23 mouse cellular contexts compared by ENCODE assay signal in genomic region chr10:58221571-58221970, GRCm38 (mm10). TPM values are rescaled to one million over a fixed set of nuclear protein-coding genes. Genes with fewer than 3 reads are reported as not detected.
A peak's percentile ranks its signal among the peaks of the same experiment; 100 is the strongest.
DNase-seq lines count a peak whose midpoint lies in the region; TF ChIP-seq lines count a peak whose summit lies in the region.
"Not testable (repeated sequence)": the region's sequence is repeated elsewhere in the genome, so short reads cannot be mapped to it uniquely, and the experiment has no call there.
"Had no signal": no experiment of that assay in that cellular context is flagged by ENCODE, and none has a peak within 500 bp of the region (broad histone marks: within the 10 kb centered on the region; RNA-seq: fewer than 3 reads in every experiment).

No protein-coding gene starts in this region.

- TF ChIP-seq POLR2A in kidney, adult 2 months (IDR thresholded peaks at IDR 0.05; ENCODE audit: low read depth, low read length) = not testable (repeated sequence)

- TF ChIP-seq CTCF in kidney, adult 2 months (conservative IDR thresholded peaks at IDR 0.05; ENCODE audit: insufficient read depth, insufficient read length, low read depth, low read length) = not testable (repeated sequence)

- H3K4me3 ChIP-seq in kidney, adult 2 months (ENCODE audit: insufficient read depth, low read depth, low read length) = not testable (repeated sequence)

- not testable (repeated sequence) for H3K36me3 ChIP-seq in kidney, adult 2 months (ENCODE audit: control insufficient read depth, insufficient read depth, low read length)

- 94% methylated on average over 2 of the region's 2 CpGs for WGBS in kidney, adult 2 months

- DNase-seq in B cell, adult 2 months = peak; percentile 19 to 35
- DNase-seq in cerebellum, adult 11-12 months = peak; percentile 26
- peak; percentile 97 for DNase-seq in heart, adult 11 months
- DNase-seq in kidney, adult 2 months = peak; percentile 64
- DNase-seq in spleen, adult 12 weeks (ENCODE audit: low spot score) = peak; percentile 12
- DNase-seq in testis, postnatal 10 days (ENCODE audit: low spot score) = peak; percentile 55

- not testable (repeated sequence) for H3K27ac ChIP-seq in kidney, adult 2 months (ENCODE audit: insufficient read depth, low read depth, low read length)

- H3K4me1 ChIP-seq in kidney, adult 2 months (ENCODE audit: control insufficient read depth, insufficient read depth, low read length) = not testable (repeated sequence)

- H3K27me3 ChIP-seq in kidney, adult 2 months (replicated peaks; ENCODE audit: control insufficient read depth, insufficient read depth, low read length) = not testable (repeated sequence)

RNA-seq across cellular contexts. Expression of gene AW822073, which starts 3.2 kb away (rescaled TPM):
- polyA plus RNA-seq in kidney, adult 2 months (2012; rRNA removed) = not detected in 2 replicates
- polyA plus RNA-seq: brain, embryonic 14.5 days; embryonic facial prominence, embryonic 12.5 days; embryonic facial prominence, embryonic 15.5 days; forebrain, embryonic 11.5 days; forebrain, embryonic 14.5 days; forebrain, postnatal 0 days; G1E; gonadal fat pad, adult 2 months; heart, adult 2 months; heart, embryonic 10.5 days; heart, embryonic 13.5 days; heart, embryonic 16.5 days; hindbrain, embryonic 10.5 days; hindbrain, embryonic 13.5 days; hindbrain, embryonic 16.5 days; intestine, embryonic 15.5 days; Patski had no signal

RNA-seq across cellular contexts. Expression of gene Duxf3, which starts 10.9 kb away (rescaled TPM):
- polyA plus RNA-seq in kidney, adult 2 months (2012; rRNA removed) = not detected in 2 replicates
- polyA plus RNA-seq: brain, embryonic 14.5 days; embryonic facial prominence, embryonic 12.5 days; embryonic facial prominence, embryonic 15.5 days; forebrain, embryonic 11.5 days; forebrain, embryonic 14.5 days; forebrain, postnatal 0 days; G1E; gonadal fat pad, adult 2 months; heart, adult 2 months; heart, embryonic 10.5 days; heart, embryonic 13.5 days; hindbrain, embryonic 10.5 days; hindbrain, embryonic 13.5 days; hindbrain, embryonic 16.5 days; intestine, embryonic 15.5 days; Patski had no signal

RNA-seq across cellular contexts. Expression of gene Gm4981, which starts 14.9 kb away (rescaled TPM):
- polyA plus RNA-seq in kidney, adult 2 months (2012; rRNA removed) = not detected in 2 replicates
- polyA plus RNA-seq: brain, embryonic 14.5 days; embryonic facial prominence, embryonic 12.5 days; embryonic facial prominence, embryonic 15.5 days; forebrain, embryonic 11.5 days; forebrain, embryonic 14.5 days; forebrain, postnatal 0 days; G1E; gonadal fat pad, adult 2 months; heart, adult 2 months; heart, embryonic 13.5 days; heart, embryonic 16.5 days; hindbrain, embryonic 10.5 days; hindbrain, embryonic 13.5 days; hindbrain, embryonic 16.5 days; intestine, embryonic 15.5 days; Patski had no signal

RNA-seq across cellular contexts. Expression of gene Gcc2, which starts 33.7 kb away (rescaled TPM):
- polyA plus RNA-seq in kidney, adult 2 months (2012; rRNA removed) = 11.3 and 13.0 TPM in 2 replicates

Comparison
In these comparisons a context has a peak if more than half of its experiments do, and no peak if none do; other contexts are left out.
1. DNase-seq: peak in every context shown above with its lines; median percentile 97 in heart, adult 11 months; 64 in kidney, adult 2 months; 55 in testis, postnatal 10 days; 27 in B cell, adult 2 months; 26 in cerebellum, adult 11-12 months; 12 in spleen, adult 12 weeks.